Mouse (Mus musculus): ENCODE measurements at regions not wholly inside any gene's neighbourhood (a gene's known extent, or its start where the extent isn't known, plus 50 kb on each side); places are given as distances from the start of the nearest gene placed in this dataset.

DNA sequence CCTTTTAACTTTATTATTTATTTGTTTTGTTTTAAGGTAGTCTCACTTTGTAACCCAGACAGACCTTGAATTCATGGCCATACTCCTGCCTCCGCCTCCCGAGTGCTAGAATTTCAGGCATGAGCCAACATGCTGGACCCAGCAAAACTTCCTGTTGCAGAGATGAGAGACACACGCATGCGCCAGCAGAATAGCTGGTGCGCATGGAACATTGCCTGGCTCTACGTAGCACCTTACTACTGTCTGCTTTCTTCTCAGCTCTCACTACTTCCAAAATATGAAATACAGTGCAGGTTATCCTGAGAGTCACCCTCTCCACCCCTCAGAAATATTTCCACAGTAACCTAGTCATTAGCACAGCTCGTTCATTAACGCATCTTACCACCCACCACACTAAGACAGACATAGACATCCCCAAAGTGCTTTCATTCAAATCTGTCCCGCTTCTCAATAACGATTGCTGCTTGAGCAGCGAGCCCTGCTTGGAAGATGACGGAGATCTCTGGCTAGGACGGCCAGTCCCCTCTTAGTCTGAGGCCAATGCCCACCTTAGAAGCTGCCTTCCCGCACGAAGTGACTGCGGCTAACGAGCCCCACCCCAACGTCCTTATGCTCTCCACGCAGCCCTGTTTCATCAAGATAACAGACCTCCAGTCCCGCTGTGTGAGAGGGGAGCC, 127.5 kb upstream of the Zfp706 start:
- 21% methylated on average over 20 of the region's 20 CpGs for WGBS
- Histone ChIP-seq H3K27me3 (no peaks in the 10 kb centered on the region), H3K4me3 (peak overlapping the region; percentile 52), H3K36me3 (no peaks in the 10 kb centered on the region), H3K9me3 (no peaks in the 10 kb centered on the region; the same call in 1 of the 2 replicates), H3K4me2 (peak overlapping the region; percentile 81), H3K9ac (peak overlapping the region; percentile 79), H3K4me1 (peaks cover 18% of the 10 kb centered on the region), H3K27ac (peak overlapping the region; percentile 89)
- ATAC-seq (ENCODE audit: insufficient number of reproducible peaks, insufficient read depth, low FRiP score, low TSS enrichment, low read depth), result 0 out of 2 replicates have a peak, but pooled peaks have one; percentile 27

DNA sequence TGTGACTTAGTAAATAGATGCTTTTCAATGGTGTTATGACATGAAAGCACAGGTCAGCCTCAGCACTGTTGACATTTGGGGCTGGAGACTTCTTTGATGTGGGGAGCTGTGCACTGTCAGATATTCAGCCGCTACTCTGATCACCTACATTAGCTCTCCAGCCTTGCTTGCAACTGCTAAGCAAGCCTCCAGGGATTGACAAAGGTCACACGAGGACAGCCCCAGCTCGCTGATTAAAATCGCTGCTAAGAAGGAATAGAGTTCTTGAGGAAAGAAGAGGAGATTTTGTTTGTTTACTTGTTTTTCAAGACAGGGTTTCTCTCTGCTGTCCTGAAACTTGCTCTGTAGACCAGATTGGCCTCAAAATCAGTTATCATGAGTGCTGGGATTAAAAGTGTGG, 126.8 kb upstream of the Zfp706 start:
- no peak for ATAC-seq (ENCODE audit: insufficient number of reproducible peaks, insufficient read depth, low FRiP score, low TSS enrichment, low read depth)
- Histone ChIP-seq H3K27me3 (no peaks in the 10 kb centered on the region), H3K9ac (no peak overlapping the region), H3K9me3 (no peaks in the 10 kb centered on the region; the same call in 1 of the 2 replicates), H3K4me1 (peaks cover 18% of the 10 kb centered on the region), H3K36me3 (no peaks in the 10 kb centered on the region), H3K27ac (peak overlapping the region; percentile 22), H3K4me2 (peak overlapping the region; percentile 81; the same call in 1 of the 2 replicates), H3K4me3 (no peak overlapping the region)
- 39% methylated on average over 4 of the region's 4 CpGs for WGBS

- Histone ChIP-seq H3K36me3 (no peaks in the 10 kb centered on the region), H3K9ac (no peak overlapping the region), H3K4me2 (no peak overlapping the region), H3K9me3 (no peaks in the 10 kb centered on the region; the same call in 1 of the 2 replicates), H3K4me3 (no peak overlapping the region), H3K4me1 (peaks cover 18% of the 10 kb centered on the region), H3K27me3 (no peaks in the 10 kb centered on the region), H3K27ac (no peak overlapping the region)
- no peak for ATAC-seq (ENCODE audit: insufficient number of reproducible peaks, insufficient read depth, low FRiP score, low TSS enrichment, low read depth)
- 34% methylated on average over 5 of the region's 5 CpGs for WGBS
Measured at GRCm38 (mm10) chr15:37133916-37134315, 126.3 kb upstream of the Zfp706 start.

DNA sequence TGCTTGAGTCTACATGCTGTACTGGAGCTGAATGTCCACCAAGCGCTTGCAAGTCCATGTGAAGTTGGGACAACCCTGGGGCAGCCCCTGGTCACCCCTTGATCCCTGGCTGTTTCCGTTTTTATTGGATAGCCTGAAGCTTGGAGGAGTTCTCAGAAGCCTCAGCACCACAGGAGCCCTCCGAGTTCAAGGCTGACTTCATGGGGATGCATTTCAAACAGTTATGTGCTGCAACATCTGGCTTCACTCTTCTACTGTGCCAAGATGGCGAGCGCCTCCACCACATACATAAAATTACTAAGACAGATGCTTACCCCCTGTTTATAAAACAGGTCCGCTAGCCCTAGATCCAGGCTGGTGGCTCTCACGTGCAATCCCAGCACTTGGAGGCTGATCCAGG, 120.1 kb upstream of the Zfp706 start:
- Histone ChIP-seq H3K9me3 (no peaks in the 10 kb centered on the region; the same call in 1 of the 2 replicates), H3K9ac (no peak overlapping the region), H3K36me3 (no peaks in the 10 kb centered on the region), H3K27ac (no peak overlapping the region), H3K4me2 (no peak overlapping the region), H3K4me3 (no peak overlapping the region), H3K27me3 (no peaks in the 10 kb centered on the region), H3K4me1 (no peaks in the 10 kb centered on the region)
- ATAC-seq (ENCODE audit: insufficient number of reproducible peaks, insufficient read depth, low FRiP score, low TSS enrichment, low read depth), result no peak
- 57% methylated on average over 7 of the region's 7 CpGs for WGBS

DNA sequence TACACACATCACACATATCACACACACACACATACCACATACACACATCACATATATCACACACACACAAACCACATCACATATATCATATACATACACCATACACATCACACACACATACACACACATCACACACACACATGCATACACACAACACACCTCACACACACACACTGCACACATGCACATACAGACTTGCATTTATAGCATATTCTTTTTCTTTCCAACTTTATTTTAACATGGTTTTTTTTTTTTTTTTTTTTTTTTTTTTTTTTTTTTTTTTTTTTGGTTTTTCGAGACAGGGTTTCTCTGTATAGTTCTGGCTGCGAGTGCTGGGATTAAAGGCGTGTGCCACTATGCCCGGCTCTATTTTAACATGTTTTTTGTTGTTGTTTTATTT, 119.6 kb upstream of the Zfp706 start:
- no peak overlapping the region for H3K9ac ChIP-seq

GRCm38 (mm10) chr15:37125823-37126222, 118.2 kb upstream of the Zfp706 start:
- H3K4me2 ChIP-seq, result no peak overlapping the region
- no peak overlapping the region for H3K4me3 ChIP-seq
- no peaks in the 10 kb centered on the region for H3K36me3 ChIP-seq
- no peaks in the 10 kb centered on the region for H3K9me3 ChIP-seq
- ATAC-seq (ENCODE audit: insufficient number of reproducible peaks, insufficient read depth, low FRiP score, low TSS enrichment, low read depth), result no peak
- no peaks in the 10 kb centered on the region for H3K27me3 ChIP-seq
- H3K9ac ChIP-seq, result no peak overlapping the region
- WGBS, result 69% methylated on average over 4 of the region's 4 CpGs
- no peaks in the 10 kb centered on the region for H3K4me1 ChIP-seq
- H3K27ac ChIP-seq, result no peak overlapping the region

More for the DNA sequence above, 119.6 kb upstream of the Zfp706 start:
- Histone ChIP-seq H3K4me3 (no peak overlapping the region), H3K36me3 (no peaks in the 10 kb centered on the region), H3K9me3 (no peaks in the 10 kb centered on the region; the same call in 1 of the 2 replicates), H3K27ac (no peak overlapping the region), H3K27me3 (no peaks in the 10 kb centered on the region), H3K4me2 (no peak overlapping the region), H3K4me1 (no peaks in the 10 kb centered on the region)
- 91% methylated on average over 4 of the region's 4 CpGs for WGBS
- ATAC-seq (ENCODE audit: insufficient number of reproducible peaks, insufficient read depth, low FRiP score, low TSS enrichment, low read depth), result no peak

GRCm38 (mm10) chr15:37124951-37125350, 117.4 kb upstream of the Zfp706 start:
- Histone ChIP-seq H3K9me3 (no peaks in the 10 kb centered on the region), H3K27me3 (no peaks in the 10 kb centered on the region), H3K4me3 (no peak overlapping the region), H3K4me1 (peaks cover 3% of the 10 kb centered on the region; the same call in 1 of the 2 replicates), H3K36me3 (no peaks in the 10 kb centered on the region), H3K9ac (no peak overlapping the region), H3K27ac (no peak overlapping the region), H3K4me2 (no peak overlapping the region)
- WGBS, result 82% methylated on average over 2 of the region's 2 CpGs
- no peak for ATAC-seq (ENCODE audit: insufficient number of reproducible peaks, insufficient read depth, low FRiP score, low TSS enrichment, low read depth)

DNA sequence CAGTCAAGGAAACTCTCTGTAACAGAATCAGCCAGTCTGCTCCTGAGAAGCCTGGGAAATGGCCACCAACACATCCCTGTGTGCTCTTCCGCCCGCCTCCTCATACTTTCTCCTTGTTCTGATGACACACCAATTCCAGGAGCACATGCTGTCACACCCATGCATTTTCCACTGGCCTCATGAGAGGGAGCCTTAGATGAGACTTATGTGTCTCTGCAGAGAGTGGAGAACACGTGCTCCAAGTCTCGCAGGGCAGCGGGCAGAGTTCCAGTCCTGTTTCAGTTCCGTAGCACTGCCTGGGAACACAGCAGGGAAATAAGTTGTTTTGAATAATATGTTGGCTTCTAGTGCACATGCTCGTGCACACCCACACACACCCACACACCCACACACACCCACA, 116.7 kb upstream of the Zfp706 start:
- WGBS, result 84% methylated on average over 7 of the region's 7 CpGs
- Histone ChIP-seq H3K9ac (no peak overlapping the region), H3K27me3 (no peaks in the 10 kb centered on the region), H3K36me3 (no peaks in the 10 kb centered on the region), H3K4me3 (no peak overlapping the region), H3K4me1 (peaks cover 3% of the 10 kb centered on the region; the same call in 1 of the 2 replicates), H3K9me3 (no peaks in the 10 kb centered on the region), H3K27ac (no peak overlapping the region), H3K4me2 (no peak overlapping the region)
- ATAC-seq (ENCODE audit: insufficient number of reproducible peaks, insufficient read depth, low FRiP score, low TSS enrichment, low read depth), result no peak

DNA sequence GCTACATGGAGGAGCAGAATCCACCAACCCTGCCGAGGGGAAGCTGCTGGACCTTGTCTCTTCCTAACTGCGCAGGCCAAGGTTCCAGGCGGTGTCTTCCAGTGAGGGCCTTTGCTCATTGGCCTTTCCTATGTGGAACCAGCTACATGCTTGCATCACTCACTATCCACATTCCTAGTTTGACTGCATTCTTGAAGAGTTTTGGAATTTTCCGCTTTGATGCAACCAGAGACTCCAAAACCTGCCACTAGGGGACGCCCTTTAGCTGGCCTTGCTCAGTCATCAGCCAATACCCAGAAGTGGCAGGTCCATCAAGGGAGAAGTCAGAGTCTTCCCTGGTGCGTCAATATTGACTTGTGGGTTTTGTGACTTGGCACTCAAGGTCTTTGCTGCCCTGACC, 112.8 kb upstream of the Zfp706 start:
- H3K9me3 ChIP-seq, result no peaks in the 10 kb centered on the region
- WGBS, result 16% methylated on average over 6 of the region's 6 CpGs
- no peak for ATAC-seq (ENCODE audit: insufficient number of reproducible peaks, insufficient read depth, low FRiP score, low TSS enrichment, low read depth)

GRCm38 (mm10) chr15:37114119-37114518, 106.5 kb upstream of the Zfp706 start:
- Histone ChIP-seq H3K27ac (no peak overlapping the region), H3K4me3 (no peak overlapping the region), H3K4me1 (no peaks in the 10 kb centered on the region), H3K36me3 (no peaks in the 10 kb centered on the region), H3K9me3 (peaks cover 8% of the 10 kb centered on the region), H3K4me2 (peak overlapping the region; percentile 31; the same call in 1 of the 2 replicates), H3K9ac (no peak overlapping the region), H3K27me3 (no peaks in the 10 kb centered on the region)
- ATAC-seq (ENCODE audit: insufficient number of reproducible peaks, insufficient read depth, low FRiP score, low TSS enrichment, low read depth), result no peak
- 10% methylated on average over 8 of the region's 8 CpGs for WGBS

More for the DNA sequence above, 112.8 kb upstream of the Zfp706 start:
- no peaks in the 10 kb centered on the region for H3K27me3 ChIP-seq
- peaks cover 3% of the 10 kb centered on the region; the same call in 1 of the 2 replicates for H3K4me1 ChIP-seq
- H3K36me3 ChIP-seq, result no peaks in the 10 kb centered on the region
- H3K4me2 ChIP-seq, result no peak overlapping the region
- H3K4me3 ChIP-seq, result no peak overlapping the region
- H3K9ac ChIP-seq, result no peak overlapping the region
- H3K27ac ChIP-seq, result no peak overlapping the region

DNA sequence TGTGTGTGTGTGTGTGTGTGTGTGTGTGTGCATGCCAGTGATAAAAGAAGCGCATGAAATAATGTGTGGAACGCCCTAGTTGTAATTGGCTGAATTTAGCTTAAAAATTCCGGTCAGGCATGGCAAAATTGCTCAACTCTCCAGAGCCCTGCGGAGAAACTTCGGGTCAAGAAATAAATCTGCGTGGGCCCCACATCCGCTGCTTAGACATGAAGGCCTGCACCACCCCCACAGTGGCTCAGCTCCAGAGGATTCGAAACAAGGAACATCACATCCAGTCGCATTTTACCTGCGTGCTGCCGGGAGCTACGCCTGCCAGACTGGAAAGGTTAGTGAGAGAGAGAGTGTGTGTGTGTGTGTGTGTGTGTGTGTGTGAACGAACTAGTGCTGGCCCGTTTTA, 102.9 kb upstream of the Zfp706 start:
- H3K9ac ChIP-seq, result no peak overlapping the region
- WGBS, result 91% methylated on average over 14 of the region's 14 CpGs
- no peak for ATAC-seq (ENCODE audit: insufficient number of reproducible peaks, insufficient read depth, low FRiP score, low TSS enrichment, low read depth)
- H3K9me3 ChIP-seq, result peaks cover 8% of the 10 kb centered on the region
- H3K4me2 ChIP-seq, result no peak overlapping the region
- no peaks in the 10 kb centered on the region for H3K4me1 ChIP-seq
- no peak overlapping the region for H3K27ac ChIP-seq
- H3K4me3 ChIP-seq, result no peak overlapping the region
- H3K27me3 ChIP-seq, result no peaks in the 10 kb centered on the region
- no peaks in the 10 kb centered on the region for H3K36me3 ChIP-seq

DNA sequence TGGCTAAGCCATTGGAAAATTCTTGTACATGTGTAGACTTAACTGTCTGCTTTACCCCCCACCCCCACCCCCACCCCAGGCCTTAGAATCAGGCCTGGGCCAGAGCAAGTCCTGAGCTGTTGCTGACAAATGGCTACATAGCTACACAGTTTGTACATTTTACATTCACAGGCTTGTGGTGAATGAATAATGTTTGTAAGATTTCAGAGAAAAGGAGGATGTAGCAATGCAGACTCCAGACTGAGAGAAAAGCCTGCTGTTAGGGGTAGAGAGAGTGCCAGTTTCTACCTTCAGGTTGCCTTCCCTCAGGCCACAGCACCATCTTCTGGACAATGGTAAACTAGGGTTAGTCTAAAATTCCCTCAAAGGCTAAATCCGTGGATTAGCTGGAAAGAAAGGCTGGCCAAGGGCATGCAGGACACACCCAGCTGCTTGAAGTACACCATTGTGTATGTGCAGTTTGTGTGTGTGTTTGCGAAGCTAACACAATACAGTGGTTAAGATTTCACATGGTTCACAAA, 94.5 kb upstream of the Zfp706 start:
- Histone ChIP-seq H3K27ac (no peak overlapping the region), H3K4me2 (no peak overlapping the region), H3K36me3 (no peaks in the 10 kb centered on the region), H3K4me3 (no peak overlapping the region), H3K9ac (no peak overlapping the region), H3K9me3 (no peaks in the 10 kb centered on the region), H3K4me1 (no peaks in the 10 kb centered on the region), H3K27me3 (no peaks in the 10 kb centered on the region)
- 62% methylated on average over 2 of the region's 2 CpGs for WGBS
- ATAC-seq (ENCODE audit: insufficient number of reproducible peaks, insufficient read depth, low FRiP score, low TSS enrichment, low read depth), result no peak
